Mouse (Mus musculus) cortical plate, adult 2 months (tissue): ENCODE results near the gene Fas. TPM values are rescaled to one million over a fixed set of nuclear protein-coding genes. Genes with fewer than 3 reads are reported as not detected.

Experiments used
- H3K27ac ChIP-seq: fragments of 200-500 bp; 2 replicates; pipeline ENCODE4 v1.5.1; 2012; ENCODE audit warnings: low read length, control low read depth, inconsistent platforms; ENCODE audit not compliant: insufficient read depth
- H3K4me1 ChIP-seq: fragments of 200-500 bp; 2 replicates; pipeline ENCODE4 v1.6.1; 2011; ENCODE audit warnings: low read length; ENCODE audit not compliant: control insufficient read depth, insufficient read depth
- H3K4me3 ChIP-seq: fragments of 200-500 bp; 2 replicates; pipeline ENCODE4 v1.5.1; 2011; ENCODE audit warnings: mild to moderate bottlenecking, low read length, control low read depth; ENCODE audit not compliant: insufficient read depth
- CTCF ChIP-seq: fragments of 200-500 bp; IDR thresholded peaks from 2 replicates; pipeline ENCODE4 v1.5.1; 2011; ENCODE audit warnings: mild to moderate bottlenecking, control low read depth, low read length; ENCODE audit not compliant: insufficient read depth; ENCODE audit errors: extremely low read depth
- POLR2A ChIP-seq: fragments of 200-500 bp; IDR thresholded peaks from 2 replicates; pipeline ENCODE4 v1.6.1; 2011; ENCODE audit warnings: mild to moderate bottlenecking, low read length, control low read depth; ENCODE audit not compliant: insufficient read depth; ENCODE audit errors: extremely low read depth
- polyA plus RNA-seq: library from polyadenylated mRNA; depleted of rRNA; stranded (reverse); fragments of >200 nt; gene quantifications from 2 replicates; pipeline ENCODE4 v1.2.3, GENCODE M21; 2012; rRNA removed

Gene Fas
- polyA plus RNA-seq, 1 experiment = 2.0 TPM

DNA sequence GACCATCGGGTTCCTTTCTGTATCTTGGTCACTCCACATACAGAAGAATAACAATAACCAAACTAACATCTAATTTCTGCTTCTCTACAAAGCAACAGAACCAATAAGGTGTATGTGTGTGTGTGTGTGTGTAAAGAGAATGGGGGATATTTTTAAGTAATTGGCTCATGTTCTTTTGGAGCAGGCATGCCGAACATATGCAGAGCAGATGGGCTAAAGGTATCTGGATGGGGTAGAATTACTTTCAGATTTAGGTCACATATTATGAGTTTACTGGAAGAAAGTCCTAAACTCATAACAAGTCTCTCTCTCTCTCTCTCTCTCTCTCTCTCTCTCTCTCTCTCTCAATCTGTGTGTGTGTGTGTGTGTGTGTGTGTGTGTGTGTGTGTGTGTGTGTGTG, 54.2 kb downstream of the Fas start:
- H3K4me3 ChIP-seq = no peak overlapping the region
- no peak for TF ChIP-seq CTCF
- no peak for TF ChIP-seq POLR2A
- H3K27ac ChIP-seq = no peak overlapping the region
- H3K4me1 ChIP-seq = peaks cover 1% of the 10 kb centered on the region; the same call in 1 of the 2 replicates

GRCm38 (mm10) chr19:34345616-34346267, 55.3 kb downstream of the Fas start:
- TF ChIP-seq CTCF = no peak
- TF ChIP-seq POLR2A = no peak
- H3K27ac ChIP-seq = 0 out of 2 replicates have a peak overlapping the region, but pooled peaks have one; percentile 77
- H3K4me1 ChIP-seq = peaks cover 1% of the 10 kb centered on the region; the same call in 1 of the 2 replicates
- H3K4me3 ChIP-seq = no peak overlapping the region

- Histone ChIP-seq H3K4me3 (no peak overlapping the region), H3K4me1 (no peaks in the 10 kb centered on the region), H3K27ac (no peak overlapping the region)
- no peak for TF ChIP-seq CTCF
Measured at GRCm38 (mm10) chr19:34353291-34353805, 62.9 kb downstream of the Fas start.

DNA sequence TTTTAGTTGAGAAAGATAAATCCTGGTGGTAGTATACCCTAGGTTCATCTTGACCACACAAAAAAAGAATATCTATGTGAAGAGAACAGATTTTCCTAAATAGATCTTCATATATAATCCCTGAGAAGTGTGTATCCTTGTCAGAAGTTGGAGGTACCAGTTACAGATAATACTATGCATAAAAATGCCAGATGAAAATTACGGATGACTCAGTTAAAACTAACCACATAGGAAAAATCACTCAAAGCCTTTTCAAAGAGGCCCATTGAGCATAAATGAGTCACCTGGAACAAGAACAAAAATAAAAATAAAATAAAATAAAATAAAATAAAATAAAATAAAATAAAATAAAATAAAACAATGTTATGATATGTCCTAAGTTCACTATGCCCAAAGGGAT, 72.2 kb downstream of the Fas start:
- Histone ChIP-seq H3K4me3 (no peak overlapping the region), H3K4me1 (no peaks in the 10 kb centered on the region), H3K27ac (no peak overlapping the region)
- TF ChIP-seq CTCF (no peak), POLR2A (no peak)

GRCm38 (mm10) chr19:34369551-34369950, 79.1 kb downstream of the Fas start:
- H3K4me3 ChIP-seq = no peak overlapping the region
- H3K27ac ChIP-seq = no peak overlapping the region
- TF ChIP-seq CTCF (no peak), POLR2A (no peak)
- no peaks in the 10 kb centered on the region for H3K4me1 ChIP-seq

DNA sequence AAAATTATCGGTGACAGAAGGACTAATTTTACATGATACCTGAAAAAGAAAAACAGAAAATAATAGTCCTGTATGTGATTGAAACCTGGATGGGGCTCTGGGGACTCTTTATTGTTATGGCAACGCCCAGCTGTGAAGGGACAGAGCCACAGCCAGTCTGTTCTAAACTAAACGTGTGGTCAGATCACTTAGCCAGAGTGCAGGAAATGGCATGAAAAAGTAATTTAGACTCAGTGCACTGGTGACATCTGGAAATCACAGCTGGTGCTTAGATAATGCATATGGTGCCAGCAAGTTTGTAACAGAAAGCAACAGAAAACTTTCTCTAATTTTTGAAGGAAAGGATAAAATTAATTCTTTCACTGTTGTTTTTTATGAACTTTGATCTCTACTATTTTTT, 79.9 kb downstream of the Fas start:
- Histone ChIP-seq H3K27ac (no peak overlapping the region), H3K4me3 (no peak overlapping the region), H3K4me1 (no peaks in the 10 kb centered on the region)
- TF ChIP-seq POLR2A (no peak), CTCF (no peak)

Other genes starting within 250 kb of the Fas start
- gene Lipn, start 223.3 kb upstream of the Fas start, polyA plus RNA-seq = not detected in 2 replicates
- gene Lipm, start 189.7 kb upstream of the Fas start, polyA plus RNA-seq = 0.13 and 0.19 TPM in 2 replicates
- 0.04 and 0.57 TPM in 2 replicates for gene Ankrd22, start 124.6 kb upstream of the Fas start, polyA plus RNA-seq
- gene Stambpl1, start 98.4 kb upstream of the Fas start, polyA plus RNA-seq = 16.4 TPM in 2 replicates
- 34.9 and 39.0 TPM in 2 replicates for gene Acta2, start 35.1 kb upstream of the Fas start, polyA plus RNA-seq
- 1.2 and 2.4 TPM in 2 replicates for gene Ch25h, start 184.5 kb downstream of the Fas start, polyA plus RNA-seq
- gene Lipa, start 236.8 kb downstream of the Fas start, polyA plus RNA-seq = 15.6 and 17.8 TPM in 2 replicates